Mouse (Mus musculus): ENCODE results near the gene Aup1.

- TF ChIP-seq CTCF (IDR thresholded peaks at IDR 0.05; ENCODE audit: borderline replicate concordance, insufficient read depth, low read depth, low read length) = no peak
- no peak for TF ChIP-seq POLR2A (IDR thresholded peaks at IDR 0.05; ENCODE audit: borderline replicate concordance, insufficient read depth, low read length)
Measured at GRCm38 (mm10) chr6:83092416-83093127, 38.3 kb downstream of the Aup1 start.
